Mouse (Mus musculus) MEL (cell line): ENCODE results near the gene Dnaic2. TPM values are rescaled to one million over a fixed set of nuclear protein-coding genes. Genes with fewer than 3 reads are reported as not detected.

Experiments
- DNase-seq: peaks from one replicate; pipeline ENCODE4 v3.0.0; 2011; ENCODE audit warnings: low read depth, low spot score
- H3K27ac ChIP-seq: 2 replicates; pipeline ENCODE4 v1.5.1; 2012; ENCODE audit warnings: low read depth, mild to moderate bottlenecking, control low read depth, low read length, moderate library complexity; ENCODE audit not compliant: control insufficient read depth
- H3K27me3 ChIP-seq, 2 experiments: fragments of 150-350 bp in 1 of 2; sonication (generic) in 1 of 2; 2 replicates each; pipeline ENCODE4 v1.6.1; 2012; ENCODE audit warnings: low read length in 2 of 2, mild to moderate bottlenecking in 2 of 2, improper control_type of control experiment in 1 of 2, moderate library complexity in 1 of 2; ENCODE audit not compliant: insufficient read depth in 2 of 2, control insufficient read depth in 1 of 2
- H3K36me3 ChIP-seq, 2 experiments: 2 replicates each; pipeline ENCODE4 v1.6.1; 2012 to 2014; ENCODE audit warnings: low read length in 2 of 2, improper control_type of control experiment in 1 of 2, inconsistent platforms in 1 of 2, mild to moderate bottlenecking in 1 of 2; ENCODE audit not compliant: insufficient read depth in 2 of 2, control insufficient read depth in 1 of 2
- H3K4me1 ChIP-seq, 2 experiments: fragments of 150-350 bp in 1 of 2; sonication (generic) in 1 of 2; 2 replicates each; pipeline ENCODE4 v1.6.1; 2012; ENCODE audit warnings: low read length in 2 of 2, improper control_type of control experiment in 1 of 2, mild to moderate bottlenecking in 1 of 2; ENCODE audit not compliant: insufficient read depth in 2 of 2, control insufficient read depth in 1 of 2
- H3K4me3 ChIP-seq, 2 experiments: fragments of 150-350 bp in 1 of 2; sonication (generic) in 1 of 2; 2 replicates each; pipeline ENCODE4 v1.5.1; 2012; ENCODE audit warnings: low read depth in 2 of 2, low read length in 2 of 2, mild to moderate bottlenecking in 2 of 2, moderate library complexity in 2 of 2, control low read depth in 1 of 2, improper control_type of control experiment in 1 of 2; ENCODE audit not compliant: control insufficient read depth in 1 of 2, insufficient read depth in 1 of 2
- H3K79me2 ChIP-seq: 2 replicates; pipeline ENCODE4 v1.6.1; 2012; ENCODE audit warnings: mild to moderate bottlenecking, low read length, moderate library complexity; ENCODE audit not compliant: control insufficient read depth, poor library complexity, insufficient read depth
- H3K9ac ChIP-seq: 2 replicates; pipeline ENCODE4 v1.6.1; 2012; ENCODE audit warnings: low read depth, mild to moderate bottlenecking, control low read depth, low read length, moderate library complexity; ENCODE audit not compliant: control insufficient read depth, poor library complexity, severe bottlenecking
- H3K9me3 ChIP-seq: fragments of 150-350 bp; sonication (generic); replicated peaks from 2 replicates; pipeline ENCODE4 v1.6.1; 2012; ENCODE audit warnings: mild to moderate bottlenecking, low read length, improper control_type of control experiment, moderate library complexity; ENCODE audit not compliant: insufficient read depth
- BHLHE40 ChIP-seq: IDR thresholded peaks from 2 replicates; pipeline ENCODE4 v1.6.1; 2012; ENCODE audit warnings: low read depth, mild to moderate bottlenecking, inconsistent platforms, low read length, improper control_type of control experiment, borderline replicate concordance
- CHD2 ChIP-seq: IDR thresholded peaks from 2 replicates; pipeline ENCODE4 v1.6.1; 2011; ENCODE audit warnings: low read length, improper control_type of control experiment
- ETS1 ChIP-seq: IDR thresholded peaks from 2 replicates; pipeline ENCODE4 v1.6.1; 2012; ENCODE audit warnings: low read depth, mild to moderate bottlenecking, inconsistent platforms, low read length, improper control_type of control experiment, moderate library complexity
- GATA1 ChIP-seq: IDR thresholded peaks from 2 replicates; pipeline ENCODE4 v1.6.1; 2011; ENCODE audit warnings: low read depth, low read length, improper control_type of control experiment
- HCFC1 ChIP-seq: IDR thresholded peaks from 2 replicates; pipeline ENCODE4 v1.6.1; 2012; ENCODE audit warnings: low read depth, mild to moderate bottlenecking, inconsistent platforms, low read length, improper control_type of control experiment, moderate library complexity
- JUND ChIP-seq: IDR thresholded peaks from 2 replicates; pipeline ENCODE4 v1.6.1; 2011; ENCODE audit warnings: low read depth, mild to moderate bottlenecking, improper control_type of control experiment, low read length
- KAT2A ChIP-seq: conservative IDR thresholded peaks from 2 replicates; pipeline ENCODE4 v1.6.1; 2012; ENCODE audit warnings: low read depth, low read length, improper control_type of control experiment, inconsistent platforms
- MEF2A ChIP-seq: IDR thresholded peaks from 2 replicates; pipeline ENCODE4 v1.6.1; 2014; ENCODE audit warnings: low read depth, mild to moderate bottlenecking, inconsistent platforms, low read length, improper control_type of control experiment; ENCODE audit not compliant: poor library complexity, insufficient replicate concordance, severe bottlenecking; ENCODE audit errors: extremely low read depth
- MXI1 ChIP-seq: IDR thresholded peaks from 2 replicates; pipeline ENCODE4 v1.6.1; 2011; ENCODE audit warnings: mild to moderate bottlenecking, low read depth, low read length, improper control_type of control experiment
- MYB ChIP-seq: IDR thresholded peaks from 2 replicates; pipeline ENCODE4 v1.6.1; 2011; ENCODE audit warnings: mild to moderate bottlenecking, low read depth, low read length, improper control_type of control experiment
- MYC ChIP-seq: IDR thresholded peaks from 2 replicates; pipeline ENCODE4 v1.6.1; 2011; ENCODE audit warnings: low read depth, mild to moderate bottlenecking, low read length, improper control_type of control experiment, moderate library complexity
- NELFE ChIP-seq: IDR thresholded peaks from 2 replicates; pipeline ENCODE4 v1.6.1; 2011; ENCODE audit warnings: low read depth, low read length, improper control_type of control experiment
- NRF1 ChIP-seq: IDR thresholded peaks from 2 replicates; pipeline ENCODE4 v1.6.1; 2014; ENCODE audit warnings: low read depth, mild to moderate bottlenecking, inconsistent platforms, low read length, improper control_type of control experiment, moderate library complexity; ENCODE audit not compliant: poor library complexity, insufficient read depth, severe bottlenecking
- POLR2A ChIP-seq, 2 experiments: IDR thresholded peaks; 2 replicates each; pipeline ENCODE4 v1.6.1; 2011 to 2012; ENCODE audit warnings: low read length in 2 of 2, mild to moderate bottlenecking in 2 of 2, control low read depth in 1 of 2, improper control_type of control experiment in 1 of 2, low read depth in 1 of 2, moderate library complexity in 1 of 2; ENCODE audit not compliant: control insufficient read depth in 1 of 2, insufficient read depth in 1 of 2, poor library complexity in 1 of 2
- RAD21 ChIP-seq: IDR thresholded peaks from 2 replicates; pipeline ENCODE4 v1.6.1; 2011; ENCODE audit warnings: mild to moderate bottlenecking, low read depth, low read length, improper control_type of control experiment
- RCOR1 ChIP-seq: IDR thresholded peaks from 2 replicates; pipeline ENCODE4 v1.6.1; 2012; ENCODE audit warnings: low read depth, mild to moderate bottlenecking, inconsistent platforms, low read length, improper control_type of control experiment
- TAL1 ChIP-seq: IDR thresholded peaks from 2 replicates; pipeline ENCODE4 v1.6.1; 2012; ENCODE audit warnings: mild to moderate bottlenecking, inconsistent platforms, low read length, moderate library complexity, mixed read lengths
- TCF12 ChIP-seq: IDR thresholded peaks from 2 replicates; pipeline ENCODE4 v1.6.1; 2014; ENCODE audit warnings: low read depth, mild to moderate bottlenecking, inconsistent platforms, low read length, improper control_type of control experiment, moderate library complexity
- UBTF ChIP-seq: IDR thresholded peaks from 2 replicates; pipeline ENCODE4 v1.6.1; 2012; ENCODE audit warnings: low read depth, mild to moderate bottlenecking, inconsistent platforms, low read length, improper control_type of control experiment, moderate library complexity, borderline replicate concordance; ENCODE audit not compliant: insufficient read depth
- USF2 ChIP-seq, 2 experiments: IDR thresholded peaks; 2 replicates each; pipeline ENCODE4 v1.6.1; 2011 to 2012; ENCODE audit warnings: improper control_type of control experiment in 2 of 2, low read length in 2 of 2, borderline replicate concordance in 1 of 2, inconsistent platforms in 1 of 2, low read depth in 1 of 2, mild to moderate bottlenecking in 1 of 2; ENCODE audit not compliant: insufficient read depth in 1 of 2
- ZKSCAN1 ChIP-seq: IDR thresholded peaks from 2 replicates; pipeline ENCODE4 v1.6.1; 2012; ENCODE audit warnings: low read depth, mild to moderate bottlenecking, inconsistent platforms, low read length, improper control_type of control experiment, moderate library complexity
- ZMIZ1 ChIP-seq: IDR thresholded peaks from 2 replicates; pipeline ENCODE4 v1.6.1; 2012; ENCODE audit warnings: low read depth, mild to moderate bottlenecking, inconsistent platforms, low read length, improper control_type of control experiment, moderate library complexity
- polyA plus RNA-seq, 2 experiments: library from polyadenylated mRNA; stranded (reverse) in 1 of 2; unstranded in 1 of 2; fragments of >175 nt in 1 of 2; fragments of >200 nt in 1 of 2; gene quantifications; 2 replicates each; pipeline versions ENCODE4 v1.2.1 to v1.2.4; 2012; ENCODE audit warnings: low replicate concordance in 2 of 2, low read depth in 1 of 2; ENCODE audit not compliant: insufficient read length in 2 of 2, insufficient read depth in 1 of 2, missing spikeins in 1 of 2
- total RNA-seq: library from RNA; depleted of rRNA; stranded (reverse); fragments of 300-350 nt; gene quantifications from 2 replicates; pipeline ENCODE4 v1.2.3, GENCODE M21; 2012

Dnaic2 gene
- total and polyA plus RNA-seq, 3 experiments = not detected

- H3K36me3 ChIP-seq = no peaks in the 10 kb centered on the region
- H3K27ac ChIP-seq = no peak overlapping the region
- H3K4me3 ChIP-seq = no peak overlapping the region
- no peak for DNase-seq
- no peaks in the 10 kb centered on the region for H3K27me3 ChIP-seq
- TF ChIP-seq NELFE (no peak), ZMIZ1 (no peak), BHLHE40 (no peak), RCOR1 (no peak), ZKSCAN1 (no peak), CHD2 (no peak), TCF12 (no peak), KAT2A (no peak), MYB (no peak), MXI1 (no peak)
- H3K4me1 ChIP-seq = no peaks in the 10 kb centered on the region
- H3K9me3 ChIP-seq = no peaks in the 10 kb centered on the region
- H3K79me2 ChIP-seq = no peaks in the 10 kb centered on the region
- H3K9ac ChIP-seq = no peak overlapping the region
These were observed 12.7 kb upstream of the Dnaic2 start for GRCm38 (mm10) chr11:114714526-114714925.

GRCm38 (mm10) chr11:114715531-114715930, 11.7 kb upstream of the Dnaic2 start:
- Histone ChIP-seq H3K4me1 (no peaks in the 10 kb centered on the region), H3K27ac (no peak overlapping the region), H3K9me3 (no peaks in the 10 kb centered on the region), H3K27me3 (no peaks in the 10 kb centered on the region), H3K36me3 (no peaks in the 10 kb centered on the region), H3K4me3 (no peak overlapping the region), H3K79me2 (no peaks in the 10 kb centered on the region), H3K9ac (no peak overlapping the region)
- no peak for DNase-seq
- no peak for TF ChIP-seq TAL1
- TF ChIP-seq ETS1 = no peak
- no peak for TF ChIP-seq POLR2A (IDR thresholded peaks at IDR 0.05; ENCODE audit: control insufficient read depth in 1 of 2, insufficient read depth in 1 of 2, low read depth in 1 of 2, low read length in 2 of 2, poor library complexity in 1 of 2)
- no peak for TF ChIP-seq USF2 (IDR thresholded peaks at IDR 0.05; ENCODE audit: borderline replicate concordance in 1 of 2, insufficient read depth in 1 of 2, low read depth in 1 of 2, low read length in 2 of 2)
- TF ChIP-seq JUND = no peak
- TF ChIP-seq MEF2A = no peak
- no peak for TF ChIP-seq UBTF
- TF ChIP-seq RAD21 = no peak
- TF ChIP-seq RCOR1 = no peak
- TF ChIP-seq MXI1 = no peak
- no peak for TF ChIP-seq GATA1
- no peak for TF ChIP-seq MYC
- TF ChIP-seq NRF1 = no peak
- TF ChIP-seq HCFC1 = no peak
- no peak for TF ChIP-seq KAT2A
- no peak for TF ChIP-seq TCF12
